Mouse (Mus musculus) v-Abl transformed pro-B cells (cell line): Measurements from ENCODE around the gene Paqr5.

Experiments
- in situ Hi-C, 2 experiments: fragments of 400-800 bp; cut with MboI; formaldehyde crosslinking; loops; one replicate each; pipeline ENCODE4 v1.15.1; 2025; ENCODE audit not compliant: unreplicated experiment in 2 of 2

Gene Paqr5

GRCm38 (mm10) chr9:61963356-61963755, 63.3 kb downstream of the Paqr5 start:
- in situ Hi-C loops = no loop called here

GRCm38 (mm10) chr9:61961181-61961580, 65.5 kb downstream of the Paqr5 start:
- in situ Hi-C loops = no loop called here

DNA sequence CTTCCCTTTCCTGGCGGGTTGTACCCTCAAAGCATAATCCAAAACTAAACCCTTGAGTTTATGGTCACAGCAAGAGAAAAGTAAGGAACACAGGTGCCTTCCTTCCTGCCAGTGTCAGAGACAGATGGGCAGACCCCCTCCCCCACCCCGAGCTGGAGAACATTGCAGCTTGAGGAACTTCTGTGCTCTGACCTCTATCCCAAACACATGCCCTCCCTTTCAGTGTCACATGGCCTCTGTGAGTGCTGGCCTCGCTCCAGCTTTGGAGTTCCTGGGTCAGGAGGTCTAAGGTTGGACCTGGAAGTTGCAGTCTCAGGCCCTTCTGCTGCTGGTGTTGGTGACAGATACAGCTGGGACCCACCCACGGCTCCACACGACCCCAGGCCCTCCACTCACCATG, 65.9 kb downstream of the Paqr5 start:
- in situ Hi-C loops = no loop called here

GRCm38 (mm10) chr9:61959921-61960569, 66.6 kb downstream of the Paqr5 start:
- in situ Hi-C loops = loop anchor here in 1 of 2 experiments (10.0 kb wide), 1 partner anchor 285 kb away; no protein-coding TSS in a partner anchor

GRCm38 (mm10) chr9:61954707-61955106, 71.9 kb downstream of the Paqr5 start:
- in situ Hi-C loops = loop anchor here (5.0 to 10.0 kb wide), 2 partner anchors 288 to 290 kb away; no protein-coding TSS in a partner anchor

GRCm38 (mm10) chr9:61952241-61952640, 74.4 kb downstream of the Paqr5 start:
- in situ Hi-C loops = loop anchor here (5.0 to 10.0 kb wide), 2 partner anchors 290 to 293 kb away; no protein-coding TSS in a partner anchor

DNA sequence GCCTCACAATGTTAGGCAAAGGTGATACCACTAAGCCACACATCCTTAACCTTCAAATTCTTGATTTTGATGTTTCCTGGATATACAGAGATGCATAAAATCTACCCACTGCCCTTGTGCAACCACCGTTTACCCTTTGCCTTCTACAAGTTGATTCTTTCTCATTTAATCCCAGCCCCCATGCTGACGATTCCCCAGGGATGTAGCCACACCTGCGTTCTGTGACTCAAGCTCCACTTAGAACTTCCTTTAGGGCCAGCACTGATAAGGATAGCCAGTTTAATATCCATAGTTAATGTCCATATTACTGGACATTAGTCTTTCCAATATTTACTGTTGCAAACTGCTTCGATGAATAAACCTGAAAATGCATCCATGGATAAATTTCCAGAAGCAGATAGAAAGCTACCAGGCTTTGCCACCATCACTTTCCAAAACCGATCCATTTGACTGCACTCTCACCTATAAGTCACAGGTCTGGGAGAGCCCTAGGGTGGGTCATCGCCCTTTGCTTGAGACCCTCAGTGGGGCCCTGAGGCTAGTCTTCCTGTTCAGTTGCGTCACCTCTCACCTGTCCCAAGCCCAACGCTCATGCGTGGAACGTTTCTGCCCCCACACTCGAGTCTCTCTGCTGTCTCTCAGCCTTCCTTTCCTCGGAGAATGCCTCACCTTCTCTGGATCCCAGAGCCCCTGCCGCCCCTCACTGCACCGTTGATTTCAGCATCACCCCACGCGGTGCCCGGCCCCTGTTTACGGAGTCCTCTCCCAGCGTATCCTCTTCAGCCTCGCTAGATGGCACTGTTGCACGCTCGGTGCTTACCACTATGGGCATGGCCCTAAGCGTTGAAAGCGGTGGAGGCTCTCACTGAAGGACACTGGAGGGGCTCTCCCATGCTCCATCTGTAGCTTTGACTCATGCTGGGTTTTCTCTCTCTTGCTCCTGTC, 79.0 kb downstream of the Paqr5 start:
- in situ Hi-C loops = loop anchor here (5.0 to 10.0 kb wide), 2 partner anchors 40 to 397 kb away; partner anchors contain the start of gene Anp32a (in 1 of the 2)

GRCm38 (mm10) chr9:61946623-61947401, 79.8 kb downstream of the Paqr5 start, which contains the start of gene Kif23:
Gene Kif23, minus strand, starts transcription at chr9:61946774.
- in situ Hi-C loops = loop anchor here (5.0 to 10.0 kb wide), 2 partner anchors 40 to 398 kb away; partner anchors contain the start of gene Anp32a (in 1 of the 2)

DNA sequence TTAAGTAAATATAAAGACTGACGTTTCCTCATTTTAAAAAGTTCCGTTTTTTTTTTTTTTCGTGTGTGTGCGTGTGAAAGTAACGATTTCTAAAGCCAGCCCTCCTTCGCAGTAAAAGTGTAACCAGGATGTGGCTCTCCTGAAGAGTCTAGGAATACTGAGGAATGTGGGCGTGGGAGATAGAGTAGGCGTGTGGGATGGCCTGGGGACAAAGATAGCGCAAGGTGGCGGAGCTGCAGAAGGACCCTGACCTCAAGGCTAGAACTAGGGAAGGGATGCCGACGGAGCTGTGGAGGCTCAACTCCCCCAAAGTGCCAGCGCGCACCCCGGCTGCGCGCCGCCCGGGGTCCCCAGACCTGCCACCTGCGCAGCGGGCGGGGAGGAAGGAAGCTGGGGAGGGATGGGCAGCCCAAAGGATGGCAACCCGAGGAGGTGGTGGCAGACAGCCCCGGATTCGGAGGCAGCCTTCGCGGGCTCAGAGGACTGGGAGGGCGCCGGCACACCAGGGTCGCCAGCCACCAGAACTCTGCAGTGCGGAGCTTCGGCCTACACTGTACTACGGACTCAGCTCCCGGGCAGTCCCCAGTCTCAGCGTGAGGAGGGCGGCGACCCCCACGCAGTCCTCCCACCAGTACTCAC, 80.6 kb downstream of the Paqr5 start:
- in situ Hi-C loops = loop anchor here (5.0 to 10.0 kb wide), 2 partner anchors 41 to 399 kb away; partner anchors contain the start of gene Anp32a (in 1 of the 2)

GRCm38 (mm10) chr9:61941054-61941453, 85.6 kb downstream of the Paqr5 start:
- in situ Hi-C loops = loop anchor here in 1 of 2 experiments (10.0 kb wide), 1 partner anchor 404 kb away; the partner anchor contains the start of gene Anp32a

GRCm38 (mm10) chr9:61933333-61933732, 93.3 kb downstream of the Paqr5 start:
- in situ Hi-C loops = no loop called here

- in situ Hi-C loops = no loop called here
Observed at GRCm38 (mm10) chr9:61932009-61932408, 94.6 kb downstream of the Paqr5 start.

- in situ Hi-C loops = no loop called here
Observed at GRCm38 (mm10) chr9:61925086-61925660, 101.5 kb downstream of the Paqr5 start.

DNA sequence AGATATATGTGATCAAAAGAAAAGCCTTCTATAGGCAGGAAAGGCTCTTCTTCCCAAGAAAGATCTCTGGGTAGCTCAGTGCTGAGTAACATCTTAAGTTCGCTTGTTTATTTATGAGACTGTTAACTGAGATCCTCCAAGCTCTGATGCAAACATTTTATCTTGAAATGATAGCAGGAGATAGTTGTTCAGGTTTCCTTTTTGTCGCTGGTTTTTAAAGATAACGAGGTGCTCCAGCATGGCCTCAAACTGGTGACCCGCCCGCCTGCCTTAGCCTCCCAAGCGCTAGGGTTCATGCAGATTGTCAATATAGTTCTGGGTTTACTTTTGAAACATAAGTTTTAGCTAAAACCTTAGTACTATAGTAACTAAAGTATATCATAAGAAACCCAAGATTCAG, 106.3 kb downstream of the Paqr5 start:
- in situ Hi-C loops = loop anchor here in 1 of 2 experiments (25.0 kb wide), 1 partner anchor 1958 kb away; the partner anchor contains the start of gene Nr2e3

- in situ Hi-C loops = loop anchor here in 1 of 2 experiments (25.0 kb wide), 1 partner anchor 1957 kb away; the partner anchor contains the start of gene Nr2e3
Observed at GRCm38 (mm10) chr9:61919464-61919863, 107.2 kb downstream of the Paqr5 start.

- in situ Hi-C loops = loop anchor here in 1 of 2 experiments (25.0 kb wide), 1 partner anchor 1955 kb away; the partner anchor contains the start of gene Nr2e3
Observed at GRCm38 (mm10) chr9:61917436-61917835, 109.2 kb downstream of the Paqr5 start.

GRCm38 (mm10) chr9:61916986-61917385, 109.7 kb downstream of the Paqr5 start:
- in situ Hi-C loops = loop anchor here in 1 of 2 experiments (25.0 kb wide), 1 partner anchor 1955 kb away; the partner anchor contains the start of gene Nr2e3

DNA sequence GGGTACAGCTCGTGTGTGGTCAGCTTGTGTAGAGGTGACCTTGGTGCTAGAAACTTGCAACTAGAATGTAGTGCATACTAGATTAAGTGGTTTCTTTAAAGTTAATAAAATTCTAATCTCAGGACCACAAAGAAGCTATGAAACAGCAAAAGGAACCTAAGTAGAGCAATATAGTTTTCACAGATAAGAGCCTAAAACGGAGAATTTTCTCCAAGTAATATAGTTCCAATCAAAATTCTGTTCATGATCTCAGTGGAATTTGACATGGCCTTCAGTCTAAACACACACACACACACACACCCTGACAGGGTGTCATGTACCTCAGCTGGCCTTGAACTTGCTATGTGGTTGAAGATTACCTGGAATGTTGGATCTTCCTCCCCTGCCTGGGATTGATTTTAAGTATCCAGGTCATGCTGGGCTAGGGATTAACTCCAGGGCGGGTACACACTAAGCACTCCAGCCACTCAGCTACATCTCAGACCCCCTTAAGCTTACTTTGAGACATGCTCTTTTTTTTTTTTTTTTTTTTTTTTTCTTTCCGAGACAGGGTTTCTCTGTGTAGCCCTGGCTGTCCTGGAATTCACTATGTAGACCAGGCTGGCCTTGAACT, 111.2 kb downstream of the Paqr5 start:
- in situ Hi-C loops = loop anchor here in 1 of 2 experiments (25.0 kb wide), 1 partner anchor 1953 kb away; the partner anchor contains the start of gene Nr2e3
